Mouse (Mus musculus) limb, embryonic 14.5 days (tissue): ENCODE data around the gene Ski. TPM values are rescaled to one million over a fixed set of nuclear protein-coding genes. Genes with fewer than 3 reads are reported as not detected.

Experiments
- ATAC-seq: fragments of 200-750 bp; cut with Nextera tagmentation; 2 replicates; pipeline ENCODE4 v1.8.0; 2017; ENCODE audit warnings: low read depth, moderate number of reproducible peaks, moderate TSS enrichment; ENCODE audit not compliant: low FRiP score
- DNase-seq: peaks from one replicate; pipeline ENCODE4 v3.0.0-alpha.2; 2015; ENCODE audit warnings: low spot score
- H3K27ac ChIP-seq: fragments of 300-500 bp; sonication (generic); replicated peaks from 2 replicates; pipeline ENCODE4 v1.5.1; 2014; ENCODE audit warnings: low read depth, mild to moderate bottlenecking, low read length, moderate library complexity, mixed read lengths
- H3K27me3 ChIP-seq: fragments of 300-500 bp; sonication (generic); 2 replicates; pipeline ENCODE4 v1.6.1; 2014; ENCODE audit warnings: low read length, mixed read lengths; ENCODE audit not compliant: control insufficient read depth, insufficient read depth
- H3K36me3 ChIP-seq: fragments of 300-500 bp; sonication (generic); 2 replicates; pipeline ENCODE4 v1.6.1; 2014; ENCODE audit warnings: mild to moderate bottlenecking, low read length, moderate library complexity, mixed read lengths; ENCODE audit not compliant: control insufficient read depth, insufficient read depth
- H3K4me1 ChIP-seq: fragments of 300-500 bp; sonication (generic); 2 replicates; pipeline ENCODE4 v1.6.1; 2014; ENCODE audit warnings: antibody characterized with exemption, low read length, mixed read lengths; ENCODE audit not compliant: control insufficient read depth, insufficient read depth
- H3K4me2 ChIP-seq: fragments of 300-500 bp; sonication (generic); replicated peaks from 2 replicates; pipeline ENCODE4 v1.6.1; 2014; ENCODE audit warnings: low read depth, mild to moderate bottlenecking, low read length, moderate library complexity; ENCODE audit not compliant: severe bottlenecking
- H3K4me3 ChIP-seq: fragments of 300-500 bp; sonication (generic); replicated peaks from 2 replicates; pipeline ENCODE4 v1.5.1; 2014; ENCODE audit warnings: low read length
- H3K9ac ChIP-seq: fragments of 300-500 bp; sonication (generic); 2 replicates; pipeline ENCODE4 v1.6.1; 2014; ENCODE audit warnings: mild to moderate bottlenecking, low read depth, low read length, moderate library complexity; ENCODE audit not compliant: severe bottlenecking
- H3K9me3 ChIP-seq: fragments of 300-500 bp; sonication (generic); 2 replicates; pipeline ENCODE4 v1.6.1; 2016; ENCODE audit warnings: low read length; ENCODE audit not compliant: control insufficient read depth
- POLR2A ChIP-seq: fragments of 200-500 bp; IDR thresholded peaks from 2 replicates; pipeline ENCODE4 v1.8.0; 2012; ENCODE audit warnings: inconsistent platforms, mild to moderate bottlenecking, moderate library complexity, borderline replicate concordance; ENCODE audit not compliant: insufficient read depth, insufficient read length; ENCODE audit errors: extremely low read depth
- WGBS: fragments of 180-500 bp; shearing (Covaris S2); extraction: QIAGEN DNeasy Blood & Tissue Kit; methylation state at CpG from one replicate; pipeline ENCODE4 v1.1.7; 2014; 5-methylcytosine and 5-hydroxymethylcytosine counted together
- polyA plus RNA-seq, 2 experiments: library from polyadenylated mRNA; depleted of rRNA in 1 of 2; stranded (reverse) in 1 of 2; unstranded in 1 of 2; fragments of >200 nt; fragmentation: Nextera tagmentation in 1 of 2; extraction: Ambion mirVana in 1 of 2; gene quantifications; 2 replicates each; pipeline versions ENCODE4 v1.2.1 to v1.2.3; 2012 to 2014

Ski gene
- polyA plus RNA-seq, 2 experiments = 44.0 to 88.7 TPM

GRCm38 (mm10) chr4:155173822-155174785 lies 48.3 kb downstream of the Ski start:
- DNase-seq (peak; percentile 60), ATAC-seq (peak; percentile 16)
- TF ChIP-seq POLR2A = no peak
- no peaks in the 10 kb centered on the region for H3K9me3 ChIP-seq
- H3K27me3 ChIP-seq = no peaks in the 10 kb centered on the region
- 13% methylated on average over 16 of the region's 17 CpGs for WGBS
- H3K36me3 ChIP-seq = no peaks in the 10 kb centered on the region
- H3K4me3 ChIP-seq = peak overlapping the region; percentile 10; the same call in 1 of the 2 replicates
- H3K4me1 ChIP-seq = peaks cover 85% of the 10 kb centered on the region
- H3K9ac ChIP-seq = peak overlapping the region; percentile 34
- peak overlapping the region; percentile 90 for H3K27ac ChIP-seq
- peak overlapping the region; percentile 41 for H3K4me2 ChIP-seq

- 19% methylated on average over 21 of the region's 21 CpGs for WGBS
- peaks cover 77% of the 10 kb centered on the region for H3K4me1 ChIP-seq
These were observed 49.2 kb downstream of the Ski start for GRCm38 (mm10) chr4:155172909-155173821.

GRCm38 (mm10) chr4:155171961-155172533 lies 50.3 kb downstream of the Ski start:
- no peak for TF ChIP-seq POLR2A
- no peak overlapping the region for H3K27ac ChIP-seq
- WGBS = 77% methylated on average over 5 of the region's 5 CpGs
- H3K27me3 ChIP-seq = no peaks in the 10 kb centered on the region
- ATAC-seq (no peak), DNase-seq (no peak)
- H3K4me2 ChIP-seq = no peak overlapping the region
- H3K36me3 ChIP-seq = no peaks in the 10 kb centered on the region
- H3K4me1 ChIP-seq = peaks cover 66% of the 10 kb centered on the region
- no peak overlapping the region for H3K9ac ChIP-seq
- H3K9me3 ChIP-seq = no peaks in the 10 kb centered on the region
- no peak overlapping the region for H3K4me3 ChIP-seq

More at GRCm38 (mm10) chr4:155172909-155173821, 49.2 kb downstream of the Ski start:
- peak; percentile 97 for DNase-seq
- Histone ChIP-seq H3K4me2 (peak overlapping the region; percentile 41), H3K27me3 (no peaks in the 10 kb centered on the region), H3K9ac (peak overlapping the region; percentile 34), H3K27ac (peak overlapping the region; percentile 90), H3K4me3 (peak overlapping the region; percentile 10; the same call in 1 of the 2 replicates), H3K36me3 (no peaks in the 10 kb centered on the region), H3K9me3 (no peaks in the 10 kb centered on the region)
- ATAC-seq = peak; percentile 79
- no peak for TF ChIP-seq POLR2A

- no peaks in the 10 kb centered on the region for H3K9me3 ChIP-seq
- H3K27me3 ChIP-seq = no peaks in the 10 kb centered on the region
- TF ChIP-seq POLR2A = no peak
- H3K27ac ChIP-seq = no peak overlapping the region
- WGBS = 67% methylated on average over 8 of the region's 8 CpGs
- H3K36me3 ChIP-seq = no peaks in the 10 kb centered on the region
- no peak for ATAC-seq
- H3K4me1 ChIP-seq = peaks cover 54% of the 10 kb centered on the region
- H3K4me2 ChIP-seq = no peak overlapping the region
- DNase-seq = no peak
- H3K9ac ChIP-seq = no peak overlapping the region
- H3K4me3 ChIP-seq = no peak overlapping the region
These were observed 51.7 kb downstream of the Ski start for GRCm38 (mm10) chr4:155170614-155171212.
